Mouse (Mus musculus) MEL (cell line): ENCODE results near the gene Olfr119. TPM values are rescaled to one million over a fixed set of nuclear protein-coding genes. Genes with fewer than 3 reads are reported as not detected.
"Not testable (repeated sequence)": the region's sequence is repeated elsewhere in the genome, so short reads cannot be mapped to it uniquely, and the experiment has no call there.

Source experiments
- DNase-seq: peaks from one replicate; pipeline ENCODE4 v3.0.0; 2011; ENCODE audit warnings: low read depth, low spot score
- H3K27ac ChIP-seq: 2 replicates; pipeline ENCODE4 v1.5.1; 2012; ENCODE audit warnings: low read depth, mild to moderate bottlenecking, control low read depth, low read length, moderate library complexity; ENCODE audit not compliant: control insufficient read depth
- H3K27me3 ChIP-seq, 2 experiments: fragments of 150-350 bp in 1 of 2; sonication (generic) in 1 of 2; 2 replicates each; pipeline ENCODE4 v1.6.1; 2012; ENCODE audit warnings: low read length in 2 of 2, mild to moderate bottlenecking in 2 of 2, improper control_type of control experiment in 1 of 2, moderate library complexity in 1 of 2; ENCODE audit not compliant: insufficient read depth in 2 of 2, control insufficient read depth in 1 of 2
- H3K36me3 ChIP-seq, 2 experiments: 2 replicates each; pipeline ENCODE4 v1.6.1; 2012 to 2014; ENCODE audit warnings: low read length in 2 of 2, improper control_type of control experiment in 1 of 2, inconsistent platforms in 1 of 2, mild to moderate bottlenecking in 1 of 2; ENCODE audit not compliant: insufficient read depth in 2 of 2, control insufficient read depth in 1 of 2
- H3K4me1 ChIP-seq, 2 experiments: fragments of 150-350 bp in 1 of 2; sonication (generic) in 1 of 2; 2 replicates each; pipeline ENCODE4 v1.6.1; 2012; ENCODE audit warnings: low read length in 2 of 2, improper control_type of control experiment in 1 of 2, mild to moderate bottlenecking in 1 of 2; ENCODE audit not compliant: insufficient read depth in 2 of 2, control insufficient read depth in 1 of 2
- H3K4me3 ChIP-seq, 2 experiments: fragments of 150-350 bp in 1 of 2; sonication (generic) in 1 of 2; 2 replicates each; pipeline ENCODE4 v1.5.1; 2012; ENCODE audit warnings: low read depth in 2 of 2, low read length in 2 of 2, mild to moderate bottlenecking in 2 of 2, moderate library complexity in 2 of 2, control low read depth in 1 of 2, improper control_type of control experiment in 1 of 2; ENCODE audit not compliant: control insufficient read depth in 1 of 2, insufficient read depth in 1 of 2
- H3K79me2 ChIP-seq: 2 replicates; pipeline ENCODE4 v1.6.1; 2012; ENCODE audit warnings: mild to moderate bottlenecking, low read length, moderate library complexity; ENCODE audit not compliant: control insufficient read depth, poor library complexity, insufficient read depth
- H3K9ac ChIP-seq: 2 replicates; pipeline ENCODE4 v1.6.1; 2012; ENCODE audit warnings: low read depth, mild to moderate bottlenecking, control low read depth, low read length, moderate library complexity; ENCODE audit not compliant: control insufficient read depth, poor library complexity, severe bottlenecking
- H3K9me3 ChIP-seq: fragments of 150-350 bp; sonication (generic); replicated peaks from 2 replicates; pipeline ENCODE4 v1.6.1; 2012; ENCODE audit warnings: mild to moderate bottlenecking, low read length, improper control_type of control experiment, moderate library complexity; ENCODE audit not compliant: insufficient read depth
- CHD2 ChIP-seq: IDR thresholded peaks from 2 replicates; pipeline ENCODE4 v1.6.1; 2011; ENCODE audit warnings: low read length, improper control_type of control experiment
- ELF1 ChIP-seq: IDR thresholded peaks from 2 replicates; pipeline ENCODE4 v1.6.1; 2014; ENCODE audit warnings: low read depth, mild to moderate bottlenecking, inconsistent platforms, low read length, improper control_type of control experiment, moderate library complexity
- ETS1 ChIP-seq: IDR thresholded peaks from 2 replicates; pipeline ENCODE4 v1.6.1; 2012; ENCODE audit warnings: low read depth, mild to moderate bottlenecking, inconsistent platforms, low read length, improper control_type of control experiment, moderate library complexity
- GATA1 ChIP-seq: IDR thresholded peaks from 2 replicates; pipeline ENCODE4 v1.6.1; 2011; ENCODE audit warnings: low read depth, low read length, improper control_type of control experiment
- KAT2A ChIP-seq: conservative IDR thresholded peaks from 2 replicates; pipeline ENCODE4 v1.6.1; 2012; ENCODE audit warnings: low read depth, low read length, improper control_type of control experiment, inconsistent platforms
- MAFK ChIP-seq: IDR thresholded peaks from 2 replicates; pipeline ENCODE4 v1.6.1; 2011; ENCODE audit warnings: low read depth, mild to moderate bottlenecking, low read length, improper control_type of control experiment, borderline replicate concordance
- MEF2A ChIP-seq: IDR thresholded peaks from 2 replicates; pipeline ENCODE4 v1.6.1; 2014; ENCODE audit warnings: low read depth, mild to moderate bottlenecking, inconsistent platforms, low read length, improper control_type of control experiment; ENCODE audit not compliant: poor library complexity, insufficient replicate concordance, severe bottlenecking; ENCODE audit errors: extremely low read depth
- MYB ChIP-seq: IDR thresholded peaks from 2 replicates; pipeline ENCODE4 v1.6.1; 2011; ENCODE audit warnings: mild to moderate bottlenecking, low read depth, low read length, improper control_type of control experiment
- MYC ChIP-seq: IDR thresholded peaks from 2 replicates; pipeline ENCODE4 v1.6.1; 2011; ENCODE audit warnings: low read depth, mild to moderate bottlenecking, low read length, improper control_type of control experiment, moderate library complexity
- POLR2A ChIP-seq, 2 experiments: IDR thresholded peaks; 2 replicates each; pipeline ENCODE4 v1.6.1; 2011 to 2012; ENCODE audit warnings: low read length in 2 of 2, mild to moderate bottlenecking in 2 of 2, control low read depth in 1 of 2, improper control_type of control experiment in 1 of 2, low read depth in 1 of 2, moderate library complexity in 1 of 2; ENCODE audit not compliant: control insufficient read depth in 1 of 2, insufficient read depth in 1 of 2, poor library complexity in 1 of 2
- RCOR1 ChIP-seq: IDR thresholded peaks from 2 replicates; pipeline ENCODE4 v1.6.1; 2012; ENCODE audit warnings: low read depth, mild to moderate bottlenecking, inconsistent platforms, low read length, improper control_type of control experiment
- SMC3 ChIP-seq: IDR thresholded peaks from 2 replicates; pipeline ENCODE4 v1.6.1; 2011; ENCODE audit warnings: low read depth, low read length, improper control_type of control experiment
- UBTF ChIP-seq: IDR thresholded peaks from 2 replicates; pipeline ENCODE4 v1.6.1; 2012; ENCODE audit warnings: low read depth, mild to moderate bottlenecking, inconsistent platforms, low read length, improper control_type of control experiment, moderate library complexity, borderline replicate concordance; ENCODE audit not compliant: insufficient read depth
- USF1 ChIP-seq: IDR thresholded peaks from 2 replicates; pipeline ENCODE4 v1.6.1; 2014; ENCODE audit warnings: low read depth, mild to moderate bottlenecking, inconsistent platforms, low read length, improper control_type of control experiment, moderate library complexity
- ZNF384 ChIP-seq: IDR thresholded peaks from 2 replicates; pipeline ENCODE4 v1.6.1; 2012; ENCODE audit warnings: low read depth, mild to moderate bottlenecking, inconsistent platforms, low read length, improper control_type of control experiment
- polyA plus RNA-seq, 2 experiments: library from polyadenylated mRNA; stranded (reverse) in 1 of 2; unstranded in 1 of 2; fragments of >175 nt in 1 of 2; fragments of >200 nt in 1 of 2; gene quantifications; 2 replicates each; pipeline versions ENCODE4 v1.2.1 to v1.2.4; 2012; ENCODE audit warnings: low replicate concordance in 2 of 2, low read depth in 1 of 2; ENCODE audit not compliant: insufficient read length in 2 of 2, insufficient read depth in 1 of 2, missing spikeins in 1 of 2
- total RNA-seq: library from RNA; depleted of rRNA; stranded (reverse); fragments of 300-350 nt; gene quantifications from 2 replicates; pipeline ENCODE4 v1.2.3, GENCODE M21; 2012; rRNA removed

Olfr119 gene
- total RNA-seq (not detected in 2 replicates), polyA plus RNA-seq (not detected)

GRCm38 (mm10) chr17:37696264-37696663 lies at the start of gene Olfr119:
TSS of gene Olfr119 (plus strand) at chr17:37696564.
- H3K4me3 ChIP-seq, H3K4me1 ChIP-seq: not testable (repeated sequence)

GRCm38 (mm10) chr17:37663682-37664081 lies 32.7 kb upstream of the Olfr119 start, which contains the start of gene Olfr117:
TSS of gene Olfr117 (minus strand) at chr17:37663782.
- no peak for DNase-seq
- H3K27me3 ChIP-seq, result no peaks in the 10 kb centered on the region
- no peaks in the 10 kb centered on the region for H3K36me3 ChIP-seq
- no peaks in the 10 kb centered on the region for H3K79me2 ChIP-seq
- H3K9me3 ChIP-seq, result no peaks in the 10 kb centered on the region
- H3K27ac ChIP-seq, result no peak within 1 kb of the TSS
- H3K4me3 ChIP-seq, result no peak within 1 kb of the TSS
- H3K4me1 ChIP-seq, result no peaks in the 10 kb centered on the region
- no peak within 1 kb of the TSS for H3K9ac ChIP-seq
- TF ChIP-seq ETS1 (no peak), UBTF (no peak)

More at GRCm38 (mm10) chr17:37696264-37696663, at the start of gene Olfr119:
- not testable (repeated sequence) for H3K9ac ChIP-seq, DNase-seq, H3K36me3 ChIP-seq, H3K27ac ChIP-seq, H3K9me3 ChIP-seq, H3K79me2 ChIP-seq, H3K27me3 ChIP-seq

GRCm38 (mm10) chr17:37666688-37667087 lies 29.7 kb upstream of the Olfr119 start, which contains the start of gene Olfr118:
TSS of gene Olfr118 (plus strand) at chr17:37666988.
- Histone ChIP-seq H3K79me2 (no peaks in the 10 kb centered on the region), H3K27ac (no peak within 1 kb of the TSS), H3K4me3 (no peak within 1 kb of the TSS), H3K4me1 (no peaks in the 10 kb centered on the region), H3K9ac (no peak within 1 kb of the TSS), H3K9me3 (no peaks in the 10 kb centered on the region), H3K36me3 (no peaks in the 10 kb centered on the region), H3K27me3 (no peaks in the 10 kb centered on the region)
- no peak for DNase-seq
- TF ChIP-seq MEF2A, result no peak
- TF ChIP-seq USF1, result no peak
- TF ChIP-seq ZNF384, result no peak

- H3K27ac ChIP-seq, result no peak within 1 kb of the TSS
- no peaks in the 10 kb centered on the region for H3K36me3 ChIP-seq
- H3K9ac ChIP-seq, result no peak within 1 kb of the TSS
- no peaks in the 10 kb centered on the region for H3K79me2 ChIP-seq
- no peak for TF ChIP-seq MAFK
- TF ChIP-seq POLR2A (IDR thresholded peaks at IDR 0.05; ENCODE audit: control insufficient read depth in 1 of 2, insufficient read depth in 1 of 2, low read depth in 1 of 2, low read length in 2 of 2, poor library complexity in 1 of 2), result no peak
- TF ChIP-seq MYC, result no peak
- TF ChIP-seq MYB, result no peak
- no peak for TF ChIP-seq ELF1
- TF ChIP-seq SMC3, result no peak
- TF ChIP-seq UBTF, result no peak
- no peak for TF ChIP-seq KAT2A
- no peak for TF ChIP-seq CHD2
- TF ChIP-seq RCOR1, result no peak
- no peak for TF ChIP-seq GATA1
- H3K4me3 ChIP-seq, result no peak within 1 kb of the TSS
- H3K9me3 ChIP-seq, result no peaks in the 10 kb centered on the region
- H3K27me3 ChIP-seq, result no peaks in the 10 kb centered on the region
- no peaks in the 10 kb centered on the region for H3K4me1 ChIP-seq
- DNase-seq, result no peak
Measured at GRCm38 (mm10) chr17:37721508-37721907, 25.1 kb downstream of the Olfr119 start, which contains the start of gene Olfr120. TSS of gene Olfr120 (plus strand) at chr17:37721808.
